Comparison of ENCODE assay signal across 8 mouse cellular contexts in genomic region chr19:29251958-29252801, GRCm38 (mm10). TPM values are rescaled to one million over a fixed set of nuclear protein-coding genes. Genes with fewer than 3 reads are reported as not detected.
A peak's percentile ranks its signal among the peaks of the same experiment; 100 is the strongest.
DNase-seq lines count a peak whose midpoint lies in the region; ATAC-seq and TF ChIP-seq lines count a peak whose summit lies in the region.

No protein-coding gene starts in this region.

- WGBS in embryonic facial prominence, embryonic 10.5 days: under 1% methylated on average over 44 of the region's 44 CpGs
- WGBS in hindbrain, embryonic 10.5 days: under 1% methylated on average over 44 of the region's 44 CpGs
- WGBS in limb, embryonic 11.5 days: 1% methylated on average over 44 of the region's 44 CpGs

- H3K27ac ChIP-seq in ES-E14 (ENCODE audit: insufficient read depth, low read depth, low read length, poor library complexity, severe bottlenecking): no peak overlapping the region
- H3K27ac ChIP-seq in embryonic facial prominence, embryonic 10.5 days (replicated peaks): peak overlapping the region; percentile 95
- H3K27ac ChIP-seq in hindbrain, embryonic 10.5 days: peak overlapping the region; percentile 97
- peak overlapping the region; percentile 92 for H3K27ac ChIP-seq in limb, embryonic 11.5 days (replicated peaks; ENCODE audit: low read depth, low read length)

- ATAC-seq in limb, embryonic 11.5 days (ENCODE audit: insufficient number of reproducible peaks, low FRiP score, low TSS enrichment, low read depth): peak; percentile 61

- peak overlapping the region; percentile 74 for H3K4me2 ChIP-seq in limb, embryonic 11.5 days (ENCODE audit: low read depth, severe bottlenecking)

- intact Hi-C loops in gastrocnemius, postnatal 14 days (cut with DNase I; ENCODE audit: low total_unique reads): loop anchor here (10.0 kb wide), 1 partner anchor 277 kb away; no protein-coding TSS in a partner anchor

- H3K9ac ChIP-seq in ES-E14 (ENCODE audit: insufficient read depth, low read depth, low read length, poor library complexity, severe bottlenecking): peak overlapping the region; percentile 75
- H3K9ac ChIP-seq in limb, embryonic 11.5 days (ENCODE audit: low read length): peak overlapping the region; percentile 93

- H3K9me3 ChIP-seq in ES-E14 (ENCODE audit: control insufficient read depth, insufficient read depth, low read depth, low read length): no peaks in the 10 kb centered on the region
- no peaks in the 10 kb centered on the region for H3K9me3 ChIP-seq in embryonic facial prominence, embryonic 10.5 days
- no peaks in the 10 kb centered on the region for H3K9me3 ChIP-seq in hindbrain, embryonic 10.5 days
- no peaks in the 10 kb centered on the region for H3K9me3 ChIP-seq in limb, embryonic 11.5 days (ENCODE audit: control insufficient read depth, low read length)

- H3K4me1 ChIP-seq in ES-E14 (ENCODE audit: control insufficient read depth in 2 of 2, insufficient read depth in 2 of 2, low read length in 2 of 2, poor library complexity in 1 of 2): peaks cover 2 to 3% of the 10 kb centered on the region in 2 experiments; a peak in 3 of 4 replicates
- peaks cover 45% of the 10 kb centered on the region for H3K4me1 ChIP-seq in embryonic facial prominence, embryonic 10.5 days
- peaks cover 62% of the 10 kb centered on the region for H3K4me1 ChIP-seq in hindbrain, embryonic 10.5 days (replicated peaks)
- H3K4me1 ChIP-seq in limb, embryonic 11.5 days (ENCODE audit: control insufficient read depth, insufficient read depth, low read length): peaks cover 2% of the 10 kb centered on the region; the same call in 1 of the 2 replicates

- in situ Hi-C loops in ES-E14 (cut with MboI; ENCODE audit: low sequenced_read_pairs in 2 of 2, unreplicated experiment in 2 of 2): no loop called here

- DNase-seq in gastrocnemius, postnatal 14 days: peak; percentile 43
- DNase-seq in gastrocnemius, postnatal 4 days (ENCODE audit: low spot score in 2 of 2): no peak
- no peak for DNase-seq in ES-E14 (ENCODE audit: low read depth, low spot score)
- peak; percentile 36 for DNase-seq in embryonic facial prominence, embryonic 10.5 days (ENCODE audit: low spot score)
- peak; percentile 42 for DNase-seq in hindbrain, embryonic 10.5 days (ENCODE audit: low spot score)
- DNase-seq in limb, embryonic 11.5 days (ENCODE audit: low spot score): peak; percentile 65
- peak; percentile 67 for DNase-seq in naive thymus-derived CD4-positive, alpha-beta T cell, adult 2 months (ENCODE audit: low read depth)
- DNase-seq in thymus, adult 18-20 months: peak; percentile 46 to 52

- peaks cover 11% of the 10 kb centered on the region; the same call in 1 of the 2 replicates for H3K27me3 ChIP-seq in embryonic facial prominence, embryonic 10.5 days (replicated peaks; ENCODE audit: low read depth, poor library complexity, severe bottlenecking)
- H3K27me3 ChIP-seq in hindbrain, embryonic 10.5 days (ENCODE audit: insufficient read depth, poor library complexity, severe bottlenecking): no peaks in the 10 kb centered on the region
- no peaks in the 10 kb centered on the region for H3K27me3 ChIP-seq in limb, embryonic 11.5 days (ENCODE audit: control insufficient read depth, insufficient read depth, low read length)

- H3K36me3 ChIP-seq in ES-E14 (ENCODE audit: control insufficient read depth, insufficient read depth, low read length, poor library complexity, severe bottlenecking): no peaks in the 10 kb centered on the region
- no peaks in the 10 kb centered on the region for H3K36me3 ChIP-seq in embryonic facial prominence, embryonic 10.5 days (replicated peaks)
- H3K36me3 ChIP-seq in hindbrain, embryonic 10.5 days: no peaks in the 10 kb centered on the region
- H3K36me3 ChIP-seq in limb, embryonic 11.5 days (ENCODE audit: control insufficient read depth, insufficient read depth, low read length): no peaks in the 10 kb centered on the region

- H3K4me3 ChIP-seq in ES-E14 (ENCODE audit: insufficient read depth in 1 of 2, low read depth in 1 of 2, low read length in 2 of 2, poor library complexity in 1 of 2, severe bottlenecking in 1 of 2): peak overlapping the region; percentile 74 to 80
- peak overlapping the region; percentile 90 for H3K4me3 ChIP-seq in embryonic facial prominence, embryonic 10.5 days
- peak overlapping the region; percentile 90 for H3K4me3 ChIP-seq in hindbrain, embryonic 10.5 days
- peak overlapping the region; percentile 74 for H3K4me3 ChIP-seq in limb, embryonic 11.5 days (ENCODE audit: low read depth, low read length)

TF ChIP-seq in ES-E14, 5 proteins besides CTCF, POLR2A, EP300 and RAD21:
- TF ChIP-seq ZNF384 (IDR thresholded peaks at IDR 0.05; ENCODE audit: low read depth, low read length) (no peak), HCFC1 (IDR thresholded peaks at IDR 0.05; ENCODE audit: borderline replicate concordance, insufficient read depth, low read length) (no peak), MAFK (IDR thresholded peaks at IDR 0.05; ENCODE audit: insufficient read depth, low read depth, low read length) (no peak), CHD2 (IDR thresholded peaks at IDR 0.05; ENCODE audit: low read depth, low read length) (no peak), ZC3H11A (IDR thresholded peaks at IDR 0.05; ENCODE audit: borderline replicate concordance, low read depth, low read length) (no peak)

RNA-seq across cellular contexts. Expression of gene Jak2, which starts 0.6 kb away (rescaled TPM):
- 10 to 100 TPM; 16.2 to 17.0 TPM for total RNA-seq in gastrocnemius, postnatal 14 days (2021)
- total RNA-seq in gastrocnemius, postnatal 4 days (2021): 10 to 100 TPM; 16.2 to 18.4 TPM
- total RNA-seq in ES-E14 (2012; rRNA removed): 5.1 and 12.2 TPM in 2 replicates
- 6.7 and 6.9 TPM in 2 replicates for polyA plus RNA-seq in embryonic facial prominence, embryonic 10.5 days (2016; fragmentation: Nextera tagmentation; extraction: Ambion mirVana)
- 6.9 and 7.0 TPM in 2 replicates for polyA plus RNA-seq in hindbrain, embryonic 10.5 days (2016; fragmentation: Nextera tagmentation; extraction: Ambion mirVana)
- polyA plus RNA-seq in limb, embryonic 11.5 days (2014; fragmentation: Nextera tagmentation; extraction: Ambion mirVana): 11.4 and 11.6 TPM in 2 replicates

Comparison
In these comparisons a context has a peak if more than half of its experiments do, and no peak if none do; other contexts are left out.
1. DNase-seq: peak in gastrocnemius, postnatal 14 days (single experiment), embryonic facial prominence, embryonic 10.5 days (single experiment), hindbrain, embryonic 10.5 days (single experiment), limb, embryonic 11.5 days (single experiment), naive thymus-derived CD4-positive, alpha-beta T cell, adult 2 months (single experiment) and thymus, adult 18-20 months (2 of 2); none in gastrocnemius, postnatal 4 days (0 of 2) and ES-E14 (single experiment).
2. Peak in every context shown above with its lines, with median percentiles within 50 percentile points of each other: H3K4me3 ChIP-seq.